Mouse (Mus musculus): ENCODE measurements around the gene Rsph10b.
"Not testable (repeated sequence)": the region's sequence is repeated elsewhere in the genome, so short reads cannot be mapped to it uniquely, and the experiment has no call there.

Rsph10b gene

GRCm38 (mm10) chr5:143990086-143990485 is 57.3 kb downstream of the Rsph10b start:
- no peak for DNase-seq (ENCODE audit: low read depth in 1 of 2, low spot score in 2 of 2)

GRCm38 (mm10) chr5:143992661-143993060 is 59.8 kb downstream of the Rsph10b start:
- DNase-seq (ENCODE audit: low read depth in 1 of 2, low spot score in 2 of 2) = no peak

- DNase-seq (ENCODE audit: low read depth in 1 of 2, low spot score in 2 of 2) = no peak
These were observed 60.4 kb downstream of the Rsph10b start for GRCm38 (mm10) chr5:143993260-143993659.

GRCm38 (mm10) chr5:143993849-143994248 is 61.0 kb downstream of the Rsph10b start:
- DNase-seq (ENCODE audit: low read depth in 1 of 2, low spot score in 2 of 2) = no peak

GRCm38 (mm10) chr5:143994632-143995365 is 62.0 kb downstream of the Rsph10b start:
- DNase-seq (ENCODE audit: low read depth in 1 of 2, low spot score in 2 of 2) = no peak

GRCm38 (mm10) chr5:143999409-143999808 is 66.6 kb downstream of the Rsph10b start:
- no peak for DNase-seq (ENCODE audit: low read depth in 1 of 2, low spot score in 2 of 2)

- DNase-seq (ENCODE audit: low read depth in 1 of 2, low spot score in 2 of 2) = no peak
These were observed 69.8 kb downstream of the Rsph10b start for GRCm38 (mm10) chr5:144002461-144003192.

- DNase-seq (ENCODE audit: low read depth in 1 of 2, low spot score in 2 of 2) = not testable (repeated sequence)
These were observed 80.7 kb downstream of the Rsph10b start for GRCm38 (mm10) chr5:144013366-144014134.

GRCm38 (mm10) chr5:144014551-144015311 is 81.9 kb downstream of the Rsph10b start, which contains the start of gene Ccz1:
Gene Ccz1, minus strand, starts transcription at chr5:144014877.
- peak; percentile 32 to 57 for DNase-seq (ENCODE audit: low read depth in 1 of 2, low spot score in 2 of 2)

- no peak for DNase-seq (ENCODE audit: low read depth in 1 of 2, low spot score in 2 of 2)
These were observed 82.4 kb downstream of the Rsph10b start for GRCm38 (mm10) chr5:144015312-144015650.

GRCm38 (mm10) chr5:144015845-144016244 is 83.0 kb downstream of the Rsph10b start:
- DNase-seq (ENCODE audit: low read depth in 1 of 2, low spot score in 2 of 2) = no peak

GRCm38 (mm10) chr5:144026620-144027263 is 93.9 kb downstream of the Rsph10b start, which contains the start of gene Ocm:
Gene Ocm, minus strand, starts transcription at chr5:144026670.
- no peak for DNase-seq (ENCODE audit: low read depth in 1 of 2, low spot score in 2 of 2)

GRCm38 (mm10) chr5:144032491-144032890 is 99.7 kb downstream of the Rsph10b start:
- DNase-seq (ENCODE audit: low read depth in 1 of 2, low spot score in 2 of 2) = no peak

- DNase-seq (ENCODE audit: low read depth in 1 of 2, low spot score in 2 of 2) = no peak
These were observed 101.7 kb downstream of the Rsph10b start for GRCm38 (mm10) chr5:144034567-144034966.

All from monocyte, adult 2 months (primary cell).